Mouse (Mus musculus) left cerebral cortex, postnatal 25 days (tissue): ENCODE data around the gene Azin2. TPM values are rescaled to one million over a fixed set of nuclear protein-coding genes. Genes with fewer than 3 reads are reported as not detected.

Source experiments
- DNase-seq, 2 experiments: peaks; one replicate each; pipeline ENCODE4 v3.0.0; 2022; ENCODE audit warnings: low spot score in 2 of 2, mixed read lengths in 1 of 2
- intact Hi-C: fragments of 180-260 bp; cut with DNase I; formaldehyde crosslinking; loops from one replicate; pipeline ENCODE4 v1.15.1; 2025
- total RNA-seq, 2 experiments: library from RNA; stranded (reverse); gene quantifications; 2 replicates each; pipeline ENCODE4 v1.2.3; 2021

Gene Azin2
- total RNA-seq, 2 experiments from 2014 or later, result 48.8 to 51.4 TPM

DNA sequence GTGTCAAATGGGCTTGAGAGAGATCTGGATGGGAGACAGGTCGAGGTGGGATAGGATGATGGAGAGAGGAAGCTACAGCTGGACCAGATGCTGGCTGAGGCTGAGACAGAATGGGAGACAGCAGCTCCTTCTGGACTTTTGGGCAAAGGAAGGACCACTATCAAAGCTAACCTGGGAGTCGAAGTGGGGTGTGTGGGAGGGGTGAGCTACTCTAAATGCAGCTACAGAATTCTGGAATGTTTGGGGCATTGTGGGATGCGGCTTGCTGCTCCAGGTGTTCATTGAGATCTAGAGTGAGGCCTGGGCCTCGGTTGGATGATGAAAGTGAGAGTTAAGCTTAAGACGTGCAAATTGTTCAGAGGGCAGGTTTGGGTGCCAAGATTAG, 77.5 kb downstream of the Azin2 start:
- intact Hi-C loops, result no loop called here
- no peak for DNase-seq

- peak; percentile 47 to 57 for DNase-seq
- intact Hi-C loops, result no loop called here
Observed at GRCm38 (mm10) chr4:128883801-128884710, 78.2 kb downstream of the Azin2 start.

DNA sequence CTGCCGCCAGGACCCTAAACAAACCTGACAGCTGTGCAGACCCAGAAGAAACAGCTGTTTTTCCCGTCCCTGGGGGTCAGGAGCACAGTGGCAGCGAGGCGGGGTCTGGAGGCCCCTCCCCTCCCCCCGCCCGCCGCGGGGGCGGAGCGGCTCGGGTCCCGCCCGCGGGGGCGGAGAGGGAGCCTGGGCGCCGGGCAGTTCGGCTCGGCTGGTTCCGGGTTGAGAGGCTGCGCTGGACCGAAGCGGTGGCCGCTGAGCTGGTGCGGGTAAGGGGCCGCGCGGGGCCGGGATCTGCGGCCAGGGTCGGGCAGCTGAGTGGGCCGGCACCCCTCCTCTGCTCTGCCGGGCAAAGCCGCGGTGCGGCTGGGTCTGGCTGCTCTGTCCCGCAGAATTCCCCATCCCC, 78.9 kb downstream of the Azin2 start, which contains the start of gene Trim62:
Gene Trim62 (plus strand): TSS at position 202 of the 403 bp plus-strand sequence.
- intact Hi-C loops, result no loop called here
- peak; percentile 51 to 68 for DNase-seq

Other genes with a start within 250 kb of the Azin2 start
- gene A3galt2, start 207.1 kb downstream of the Azin2 start, total RNA-seq, result under 1 TPM; 0.25 to 0.32 TPM
- 10 to 100 TPM; 25.8 to 28.8 TPM for gene Zfp362, start 156.4 kb downstream of the Azin2 start, total RNA-seq
- gene Trim62, start 78.9 kb downstream of the Azin2 start, total RNA-seq, result 10 to 100 TPM; 17.2 to 20.4 TPM
- gene Ak2, start 29.5 kb upstream of the Azin2 start, total RNA-seq, result 10 to 100 TPM; 24.8 to 26.5 TPM
- gene Rnf19b, start 95.8 kb upstream of the Azin2 start, total RNA-seq, result 10 to 100 TPM; 58.7 TPM
- gene Tmem54, start 143.1 kb upstream of the Azin2 start, total RNA-seq, result not detected
- gene Hpca, start 159.6 kb upstream of the Azin2 start, total RNA-seq, result 100 to 1,000 TPM; 621 to 724 TPM
- 10 to 100 TPM; 56.2 to 63.4 TPM for gene Fndc5, start 174.6 kb upstream of the Azin2 start, total RNA-seq
- gene S100pbp, start 227.3 kb upstream of the Azin2 start, total RNA-seq, result 10 to 100 TPM; 37.8 to 41.2 TPM
- gene Yars, start 227.3 kb upstream of the Azin2 start, total RNA-seq, result 10 to 100 TPM; 85.3 to 96.2 TPM